Mouse (Mus musculus): Measurements from ENCODE around the gene Olfr724. TPM values are rescaled to one million over a fixed set of nuclear protein-coding genes. Genes with fewer than 3 reads are reported as not detected.
"Not testable (repeated sequence)": the region's sequence is repeated elsewhere in the genome, so short reads cannot be mapped to it uniquely, and the experiment has no call there.

The Olfr724 gene
- not detected in 2 replicates for polyA plus RNA-seq (2011; ENCODE audit: insufficient read length, low read depth, missing spikeins)

DNA sequence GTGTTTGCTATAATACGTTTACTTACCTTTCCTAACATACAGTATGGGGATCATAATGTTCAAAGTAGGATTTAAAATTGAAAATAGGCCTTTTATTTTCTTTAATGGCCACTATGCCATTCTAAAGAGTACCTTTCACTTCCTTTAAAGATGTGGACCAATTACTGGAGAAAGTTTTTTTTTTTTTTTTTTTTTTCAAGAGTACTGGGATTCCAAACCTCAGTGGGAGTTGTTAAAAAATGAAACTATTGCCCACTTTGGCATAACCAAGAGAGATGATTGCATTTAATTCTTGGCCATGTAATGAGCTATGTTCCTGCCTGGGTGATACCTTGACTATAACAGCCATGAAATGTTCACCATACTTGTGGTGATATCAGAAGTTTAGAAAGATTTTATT, at the start of gene Olfr724:
TSS of gene Olfr724 (minus strand) at position 101 of the 400 bp plus-strand sequence.
- H3K4me3 ChIP-seq (ENCODE audit: insufficient read depth, low read length); H3K4me1 ChIP-seq (ENCODE audit: control insufficient read depth, insufficient read depth, low read length); H3K27ac ChIP-seq (ENCODE audit: insufficient read depth, low read length): not testable (repeated sequence)

- no peak for TF ChIP-seq POLR2A (IDR thresholded peaks at IDR 0.05; ENCODE audit: low read depth, low read length)
- no peak for TF ChIP-seq CTCF (IDR thresholded peaks at IDR 0.05; ENCODE audit: borderline replicate concordance, insufficient read depth, low read length)
- no peaks in the 10 kb centered on the region for H3K4me1 ChIP-seq (ENCODE audit: control insufficient read depth, insufficient read depth, low read length)
- H3K4me3 ChIP-seq (ENCODE audit: insufficient read depth, low read length) = no peak overlapping the region
- no peak overlapping the region for H3K27ac ChIP-seq (ENCODE audit: insufficient read depth, low read length)
Observed at GRCm38 (mm10) chr14:49955890-49956289, 7.2 kb downstream of the Olfr724 start.

DNA sequence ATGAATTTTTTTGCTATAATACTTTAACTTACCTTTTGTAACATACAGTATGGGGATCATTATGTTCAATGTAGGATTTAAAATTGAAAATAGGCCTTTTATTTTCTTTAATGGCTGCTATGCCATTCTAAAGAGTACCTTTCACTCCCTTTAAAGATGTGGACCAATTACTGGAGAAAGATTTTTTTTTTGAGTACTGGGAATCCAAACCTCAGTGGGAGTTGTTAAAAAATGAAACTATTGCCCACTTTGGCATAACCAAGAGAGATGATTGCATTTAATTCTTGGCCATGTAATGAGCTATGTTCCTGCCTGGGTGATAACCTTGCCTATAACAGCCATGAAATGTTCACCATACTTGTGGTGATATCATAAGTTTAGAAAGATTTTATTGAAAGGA, 31.4 kb downstream of the Olfr724 start, which contains the start of gene Olfr723:
TSS of gene Olfr723 (minus strand) at position 101 of the 400 bp plus-strand sequence.
- not testable (repeated sequence) for H3K4me3 ChIP-seq (ENCODE audit: insufficient read depth, low read length); H3K4me1 ChIP-seq (ENCODE audit: control insufficient read depth, insufficient read depth, low read length); H3K27ac ChIP-seq (ENCODE audit: insufficient read depth, low read length)

Other genes starting within 250 kb of the Olfr724 start
- gene Armh4, start 179.9 kb downstream of the Olfr724 start, polyA plus RNA-seq (2011; ENCODE audit: insufficient read length, low read depth, missing spikeins) = 1.5 and 3.8 TPM in 2 replicates
- not detected in 2 replicates for gene Olfr722, start 61.3 kb downstream of the Olfr724 start, polyA plus RNA-seq (2011; ENCODE audit: insufficient read length, low read depth, missing spikeins)
- not detected in 2 replicates for gene Olfr723, start 31.5 kb downstream of the Olfr724 start, polyA plus RNA-seq (2011; ENCODE audit: insufficient read length, low read depth, missing spikeins)
- gene Olfr725, start 77.1 kb upstream of the Olfr724 start, polyA plus RNA-seq (2011; ENCODE audit: insufficient read length, low read depth, missing spikeins) = not detected in 2 replicates
- gene Olfr726, start 127.7 kb upstream of the Olfr724 start, polyA plus RNA-seq (2011; ENCODE audit: insufficient read length, low read depth, missing spikeins) = not detected in 2 replicates
- not detected in 2 replicates for gene Olfr727, start 159.9 kb upstream of the Olfr724 start, polyA plus RNA-seq (2011; ENCODE audit: insufficient read length, low read depth, missing spikeins)
- not detected in 2 replicates for gene Olfr728, start 179.4 kb upstream of the Olfr724 start, polyA plus RNA-seq (2011; ENCODE audit: insufficient read length, low read depth, missing spikeins)
- 0.16 TPM in 1 of 2 replicates, not detected in the other for gene Olfr729, start 189.6 kb upstream of the Olfr724 start, polyA plus RNA-seq (2011; ENCODE audit: insufficient read length, low read depth, missing spikeins)
- gene Olfr730, start 224.9 kb upstream of the Olfr724 start, polyA plus RNA-seq (2011; ENCODE audit: insufficient read length, low read depth, missing spikeins) = not detected in 2 replicates

Measured in embryonic fibroblast, embryonic 13.5 days (primary cell).